Mouse (Mus musculus): Measurements from ENCODE around the gene Irgq.

DNA sequence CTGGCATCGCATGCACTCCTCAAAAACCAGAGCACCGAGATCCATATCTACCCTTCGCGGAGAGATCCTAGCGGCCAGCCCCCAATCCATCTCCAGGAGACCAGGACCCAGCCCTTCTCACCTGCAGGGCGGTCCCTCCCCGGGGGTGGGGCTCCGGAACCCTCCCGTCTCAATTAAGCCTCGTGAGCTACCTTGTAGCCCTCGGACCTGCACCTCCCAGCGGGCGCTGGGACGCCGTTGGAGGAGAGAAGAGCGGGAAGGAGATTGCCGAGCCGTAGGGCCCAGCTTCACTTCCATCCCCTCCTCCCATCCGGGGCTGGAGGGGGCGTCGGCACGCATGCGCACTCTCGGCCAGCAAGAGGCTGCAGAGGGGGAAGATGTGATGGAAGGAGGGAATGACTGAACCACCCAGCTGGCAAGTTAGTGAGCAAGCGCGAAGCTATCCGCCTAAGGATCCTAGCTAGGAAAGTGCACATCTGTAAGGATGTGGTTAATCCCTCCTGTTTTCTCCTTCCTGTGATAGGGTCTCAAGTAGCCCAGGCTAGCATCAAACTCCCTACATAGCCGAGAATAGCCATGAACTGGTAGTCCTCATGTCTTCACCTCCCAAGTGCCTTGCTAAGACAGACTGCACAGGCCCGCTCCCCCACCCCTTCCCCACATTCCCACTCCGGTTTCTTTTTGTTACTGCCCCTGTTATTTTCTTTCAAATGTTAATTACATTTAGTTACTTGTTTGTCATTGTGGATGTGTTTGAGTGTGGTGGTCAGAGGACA, 57.0 kb downstream of the Irgq start, which contains the start of the genes Ethe1 and Zfp575:
- TF ChIP-seq HCFC1 (IDR thresholded peaks at IDR 0.05; ENCODE audit: borderline replicate concordance, insufficient read depth, low read length) (no peak), MAFK (IDR thresholded peaks at IDR 0.05; ENCODE audit: insufficient read depth, low read depth, low read length) (no peak), CHD2 (IDR thresholded peaks at IDR 0.05; ENCODE audit: low read depth, low read length) (no peak), ZNF384 (IDR thresholded peaks at IDR 0.05; ENCODE audit: low read depth, low read length) (no peak), ZC3H11A (IDR thresholded peaks at IDR 0.05; ENCODE audit: borderline replicate concordance, low read depth, low read length) (no peak)

Measured in ES-E14 (cell line).